Mouse (Mus musculus): ENCODE results near the gene Polg2.

GRCm38 (mm10) chr11:106744949-106745348 lies 34.4 kb downstream of the Polg2 start:
- TF ChIP-seq CTCF (conservative IDR thresholded peaks at IDR 0.05; ENCODE audit: insufficient read depth, insufficient read length, low read depth, low read length) = peak; percentile 17; the same call in 1 of the 2 replicates
- TF ChIP-seq POLR2A (IDR thresholded peaks at IDR 0.05; ENCODE audit: low read depth, low read length) = no peak

Measured in kidney, adult 2 months (tissue).